ENCODE assay signal across 8 mouse cellular contexts in the genomic region with DNA sequence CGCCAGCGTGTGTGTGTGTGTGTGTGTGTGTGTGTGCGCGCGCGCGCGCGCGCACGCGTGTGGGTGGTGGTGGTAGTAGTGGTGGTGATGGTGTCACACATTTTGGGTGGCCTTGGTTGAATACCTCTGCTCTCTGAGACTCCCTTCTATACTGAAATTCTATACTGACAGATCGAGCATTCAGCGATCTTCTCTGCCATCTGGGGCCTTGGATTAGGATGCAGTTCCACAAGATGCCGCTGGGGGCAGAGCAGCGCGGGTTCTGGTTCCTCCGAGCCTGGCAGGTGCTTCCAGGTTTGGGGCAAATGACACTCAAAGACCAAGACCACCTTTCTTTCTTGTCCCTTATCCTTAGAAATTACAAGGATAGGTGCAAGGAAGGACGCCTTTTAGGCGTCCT. TPM values are rescaled to one million over a fixed set of nuclear protein-coding genes. Genes with fewer than 3 reads are reported as not detected.
A peak's percentile ranks its signal among the peaks of the same experiment; 100 is the strongest.
DNase-seq lines count a peak whose midpoint lies in the region; ATAC-seq and TF ChIP-seq lines count a peak whose summit lies in the region.

No protein-coding gene starts in this region.

- H3K4me2 ChIP-seq in forebrain, embryonic 11.5 days (ENCODE audit: low read depth, low read length, severe bottlenecking): peak overlapping the region; percentile 46
- peak overlapping the region; percentile 49 for H3K4me2 ChIP-seq in heart, postnatal 0 days (ENCODE audit: low read depth, low read length)
- H3K4me2 ChIP-seq in liver, embryonic 16.5 days (ENCODE audit: low read depth, low read length): 0 out of 2 replicates have a peak overlapping the region, but pooled peaks have one; percentile 0
- H3K4me2 ChIP-seq in neural tube, embryonic 13.5 days: peak overlapping the region; percentile 52

- peak; percentile 74 for ATAC-seq in CD4-positive, CD25-positive, alpha-beta regulatory T cell, adult 4 months
- ATAC-seq in forebrain, embryonic 11.5 days (replicated peaks; ENCODE audit: low FRiP score): peak; percentile 25; the same call in 1 of the 2 replicates
- no peak for ATAC-seq in heart, postnatal 0 days (ENCODE audit: insufficient read depth, low read depth)
- ATAC-seq in liver, embryonic 16.5 days (ENCODE audit: low read depth): no peak
- peak; percentile 55 for ATAC-seq in neural tube, embryonic 13.5 days (ENCODE audit: low read depth)

- H3K4me3 ChIP-seq in forebrain, embryonic 11.5 days (ENCODE audit: low read depth, low read length): peak overlapping the region; percentile 9; the same call in 1 of the 2 replicates
- H3K4me3 ChIP-seq in heart, postnatal 0 days (ENCODE audit: low read depth, low read length): peak overlapping the region; percentile 20
- no peak overlapping the region for H3K4me3 ChIP-seq in liver, embryonic 16.5 days (ENCODE audit: low read depth, low read length)
- peak overlapping the region; percentile 23 for H3K4me3 ChIP-seq in neural tube, embryonic 13.5 days

- H3K4me1 ChIP-seq in forebrain, embryonic 11.5 days (replicated peaks; ENCODE audit: control insufficient read depth, insufficient read depth, low read length): peaks cover 16% of the 10 kb centered on the region
- 0 out of 2 replicates have a peak, but pooled peaks cover 3% of the 10 kb centered on the region for H3K4me1 ChIP-seq in heart, postnatal 0 days (ENCODE audit: control insufficient read depth, insufficient read depth)
- H3K4me1 ChIP-seq in liver, embryonic 16.5 days (ENCODE audit: control insufficient read depth, low read depth, low read length): no peaks in the 10 kb centered on the region
- H3K4me1 ChIP-seq in neural tube, embryonic 13.5 days (replicated peaks): peaks cover 42% of the 10 kb centered on the region

- H3K9me3 ChIP-seq in forebrain, embryonic 11.5 days (ENCODE audit: control insufficient read depth, low read length): no peaks in the 10 kb centered on the region; the same call in 1 of the 2 replicates
- no peaks in the 10 kb centered on the region for H3K9me3 ChIP-seq in heart, postnatal 0 days (replicated peaks; ENCODE audit: control insufficient read depth, low read length)
- no peaks in the 10 kb centered on the region for H3K9me3 ChIP-seq in liver, embryonic 16.5 days (replicated peaks; ENCODE audit: control insufficient read depth, low read length)
- H3K9me3 ChIP-seq in neural tube, embryonic 13.5 days: no peaks in the 10 kb centered on the region

- H3K9ac ChIP-seq in forebrain, embryonic 11.5 days (ENCODE audit: low read length): 0 out of 2 replicates have a peak overlapping the region, but pooled peaks have one; percentile 13
- no peak overlapping the region for H3K9ac ChIP-seq in heart, postnatal 0 days (replicated peaks; ENCODE audit: low read depth, low read length)
- no peak overlapping the region for H3K9ac ChIP-seq in liver, embryonic 16.5 days (ENCODE audit: low read depth, low read length)
- 0 out of 2 replicates have a peak overlapping the region, but pooled peaks have one; percentile 55 for H3K9ac ChIP-seq in neural tube, embryonic 13.5 days

- DNase-seq in c-Kit-positive CD71-negative TER-119-negative erythroid progenitor cells, embryonic 14.5 days (ENCODE audit: low read depth): peak; percentile 52
- DNase-seq in forebrain, embryonic 11.5 days (ENCODE audit: low spot score): peak; percentile 90
- peak; percentile 30 for DNase-seq in heart, postnatal 0 days (ENCODE audit: low spot score)
- peak; percentile 83 to 85 for DNase-seq in kidney, postnatal 4 days
- peak; percentile 83 for DNase-seq in testis, postnatal 10 days (ENCODE audit: low spot score)

- TF ChIP-seq EP300 in heart, postnatal 0 days (IDR thresholded peaks at IDR 0.05; ENCODE audit: low read depth): no peak

- WGBS in forebrain, embryonic 11.5 days: 1% methylated on average over 20 of the region's 20 CpGs
- 1% methylated on average over 20 of the region's 20 CpGs for WGBS in heart, postnatal 0 days
- WGBS in liver, embryonic 16.5 days (ENCODE audit: insufficient replicate concordance): 3% methylated on average over 20 of the region's 20 CpGs
- 0% methylated on average over 20 of the region's 20 CpGs for WGBS in neural tube, embryonic 13.5 days

- H3K36me3 ChIP-seq in forebrain, embryonic 11.5 days (ENCODE audit: control insufficient read depth, insufficient read depth, low read length): no peaks in the 10 kb centered on the region
- no peaks in the 10 kb centered on the region for H3K36me3 ChIP-seq in heart, postnatal 0 days (replicated peaks; ENCODE audit: control insufficient read depth, insufficient read depth, low read length)
- no peaks in the 10 kb centered on the region for H3K36me3 ChIP-seq in liver, embryonic 16.5 days (ENCODE audit: control insufficient read depth, insufficient read depth)
- no peaks in the 10 kb centered on the region for H3K36me3 ChIP-seq in neural tube, embryonic 13.5 days

- peak; percentile 71 for TF ChIP-seq CTCF in heart, postnatal 0 days (IDR thresholded peaks at IDR 0.05; ENCODE audit: low read depth)

- H3K27me3 ChIP-seq in forebrain, embryonic 11.5 days (ENCODE audit: control insufficient read depth, insufficient read depth, low read length): peaks cover 25% of the 10 kb centered on the region
- peaks cover 38% of the 10 kb centered on the region for H3K27me3 ChIP-seq in heart, postnatal 0 days (ENCODE audit: control insufficient read depth, insufficient read depth, low read length)
- peaks cover 24% of the 10 kb centered on the region for H3K27me3 ChIP-seq in liver, embryonic 16.5 days (ENCODE audit: control insufficient read depth, insufficient read depth, low read depth, low read length)
- peaks cover 41% of the 10 kb centered on the region for H3K27me3 ChIP-seq in neural tube, embryonic 13.5 days

- peak overlapping the region; percentile 59; the same call in 1 of the 2 replicates for H3K27ac ChIP-seq in forebrain, embryonic 11.5 days (ENCODE audit: low read depth, low read length)
- H3K27ac ChIP-seq in heart, postnatal 0 days (ENCODE audit: low read depth): no peak overlapping the region
- no peak overlapping the region for H3K27ac ChIP-seq in liver, embryonic 16.5 days (ENCODE audit: low read length)
- H3K27ac ChIP-seq in neural tube, embryonic 13.5 days (replicated peaks): peak overlapping the region; percentile 73

RNA-seq across cellular contexts. Expression of gene Arhgap40, which starts 43.6 kb away (rescaled TPM):
- not detected for polyA plus RNA-seq in CD4-positive, CD25-positive, alpha-beta regulatory T cell, adult 4 months (2017; shearing (Covaris generic))
- 0.15 TPM in 1 of 2 replicates, not detected in the other for polyA plus RNA-seq in forebrain, embryonic 11.5 days (2014; fragmentation: Nextera tagmentation; extraction: Ambion mirVana)
- total RNA-seq in heart, postnatal 0 days (2014; rRNA removed; ENCODE audit: low replicate concordance): 0.42 and 0.73 TPM in 2 replicates
- not detected in 2 replicates for polyA plus RNA-seq in heart, postnatal 0 days (2015; fragmentation: Nextera tagmentation; extraction: Ambion mirVana)
- polyA plus RNA-seq in liver, embryonic 16.5 days (2015; fragmentation: Nextera tagmentation; extraction: Ambion mirVana): not detected in 2 replicates
- polyA plus RNA-seq in neural tube, embryonic 13.5 days (2015; fragmentation: Nextera tagmentation; extraction: Ambion mirVana): 0.92 and 1.4 TPM in 2 replicates

RNA-seq across cellular contexts. Expression of gene Adig, which starts 53.8 kb away (rescaled TPM):
- not detected for polyA plus RNA-seq in CD4-positive, CD25-positive, alpha-beta regulatory T cell, adult 4 months (2017; shearing (Covaris generic))
- not detected in 2 replicates for polyA plus RNA-seq in forebrain, embryonic 11.5 days (2014; fragmentation: Nextera tagmentation; extraction: Ambion mirVana)
- total RNA-seq in heart, postnatal 0 days (2014; rRNA removed; ENCODE audit: low replicate concordance): not detected in 2 replicates
- polyA plus RNA-seq in heart, postnatal 0 days (2015; fragmentation: Nextera tagmentation; extraction: Ambion mirVana): not detected in 2 replicates
- polyA plus RNA-seq in liver, embryonic 16.5 days (2015; fragmentation: Nextera tagmentation; extraction: Ambion mirVana): not detected in 2 replicates
- polyA plus RNA-seq in neural tube, embryonic 13.5 days (2015; fragmentation: Nextera tagmentation; extraction: Ambion mirVana): not detected in 2 replicates

RNA-seq across cellular contexts. Expression of gene Slc32a1, which starts 54.3 kb away (rescaled TPM):
- not detected for polyA plus RNA-seq in CD4-positive, CD25-positive, alpha-beta regulatory T cell, adult 4 months (2017; shearing (Covaris generic))
- 1.9 and 2.5 TPM in 2 replicates for polyA plus RNA-seq in forebrain, embryonic 11.5 days (2014; fragmentation: Nextera tagmentation; extraction: Ambion mirVana)
- total RNA-seq in heart, postnatal 0 days (2014; rRNA removed; ENCODE audit: low replicate concordance): not detected in 2 replicates
- polyA plus RNA-seq in heart, postnatal 0 days (2015; fragmentation: Nextera tagmentation; extraction: Ambion mirVana): not detected in 2 replicates
- not detected in 2 replicates for polyA plus RNA-seq in liver, embryonic 16.5 days (2015; fragmentation: Nextera tagmentation; extraction: Ambion mirVana)
- polyA plus RNA-seq in neural tube, embryonic 13.5 days (2015; fragmentation: Nextera tagmentation; extraction: Ambion mirVana): 6.2 and 7.4 TPM in 2 replicates

Comparison
In these comparisons a context has a peak if more than half of its experiments do, and no peak if none do; other contexts are left out.
1. ATAC-seq: peak in CD4-positive, CD25-positive, alpha-beta regulatory T cell, adult 4 months (single experiment), forebrain, embryonic 11.5 days (single experiment) and neural tube, embryonic 13.5 days (single experiment); none in heart, postnatal 0 days (single experiment) and liver, embryonic 16.5 days (single experiment).
2. DNase-seq: peak in every context shown above with its lines; median percentile 90 in forebrain, embryonic 11.5 days; 84 in kidney, postnatal 4 days; 83 in testis, postnatal 10 days; 52 in c-Kit-positive CD71-negative TER-119-negative erythroid progenitor cells, embryonic 14.5 days; 30 in heart, postnatal 0 days.
3. H3K27ac ChIP-seq: peak in forebrain, embryonic 11.5 days (single experiment) and neural tube, embryonic 13.5 days (single experiment); none in heart, postnatal 0 days (single experiment) and liver, embryonic 16.5 days (single experiment).
4. H3K4me2 ChIP-seq: peak in every context shown above with its lines; median percentile 52 in neural tube, embryonic 13.5 days; 49 in heart, postnatal 0 days; 46 in forebrain, embryonic 11.5 days; 0 in liver, embryonic 16.5 days.
5. H3K9ac ChIP-seq: peak in forebrain, embryonic 11.5 days (single experiment) and neural tube, embryonic 13.5 days (single experiment); none in heart, postnatal 0 days (single experiment) and liver, embryonic 16.5 days (single experiment).